Mouse (Mus musculus) brain, adult 2 months (tissue): ENCODE data around the gene Fgfr2.
"Not testable (repeated sequence)": the region's sequence is repeated elsewhere in the genome, so short reads cannot be mapped to it uniquely, and the experiment has no call there.

Source experiments
- DNase-seq: peaks from one replicate; pipeline ENCODE4 v3.0.0; 2011; ENCODE audit warnings: low read depth, low spot score

The Fgfr2 gene

GRCm38 (mm10) chr7:131257309-131257708 is 1865.8 kb downstream of the Fgfr2 start:
- no peak for DNase-seq

DNA sequence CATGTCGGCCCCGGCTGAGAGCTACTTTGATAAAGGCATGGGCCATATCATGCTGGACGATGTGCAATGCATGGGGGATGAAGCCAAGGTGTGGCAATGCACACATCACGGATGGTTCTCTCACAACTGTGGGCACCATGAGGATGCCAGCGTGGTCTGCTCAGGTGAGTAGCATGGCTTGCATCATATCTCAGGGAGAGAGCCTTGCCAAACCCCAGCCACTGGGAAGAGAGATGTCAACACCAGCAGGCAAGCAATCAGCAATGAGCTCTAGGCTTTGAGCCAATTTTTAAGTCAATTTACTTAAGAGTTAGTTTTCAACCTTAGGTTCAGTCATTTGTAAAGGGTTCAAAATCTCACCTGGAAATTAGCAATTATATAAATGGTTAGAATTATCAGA is 1866.3 kb downstream of the Fgfr2 start:
- no peak for DNase-seq

- no peak for DNase-seq
Observed at GRCm38 (mm10) chr7:131244993-131245392, 1878.2 kb downstream of the Fgfr2 start.

GRCm38 (mm10) chr7:131236091-131236490 is 1887.1 kb downstream of the Fgfr2 start:
- DNase-seq, result peak; percentile 19

DNA sequence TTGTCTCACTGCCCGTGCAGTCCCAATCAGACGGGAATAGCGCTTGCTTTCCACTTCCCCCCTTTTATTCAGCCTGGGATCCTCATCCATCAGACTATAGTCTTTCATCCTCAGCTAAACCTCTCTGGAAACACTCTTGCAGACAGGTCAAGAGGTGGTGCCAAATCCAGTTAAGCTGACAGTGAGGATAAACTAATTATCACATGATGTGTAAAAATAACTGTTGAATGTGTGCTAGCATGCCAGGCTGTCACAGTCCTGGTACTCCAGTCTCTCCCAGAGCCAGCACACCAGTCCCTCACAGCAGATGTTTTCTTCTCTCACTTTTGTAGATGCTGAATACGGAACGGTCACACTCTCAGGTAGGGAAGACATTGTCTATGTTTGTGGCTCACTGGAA is 1900.1 kb downstream of the Fgfr2 start:
- no peak for DNase-seq

DNA sequence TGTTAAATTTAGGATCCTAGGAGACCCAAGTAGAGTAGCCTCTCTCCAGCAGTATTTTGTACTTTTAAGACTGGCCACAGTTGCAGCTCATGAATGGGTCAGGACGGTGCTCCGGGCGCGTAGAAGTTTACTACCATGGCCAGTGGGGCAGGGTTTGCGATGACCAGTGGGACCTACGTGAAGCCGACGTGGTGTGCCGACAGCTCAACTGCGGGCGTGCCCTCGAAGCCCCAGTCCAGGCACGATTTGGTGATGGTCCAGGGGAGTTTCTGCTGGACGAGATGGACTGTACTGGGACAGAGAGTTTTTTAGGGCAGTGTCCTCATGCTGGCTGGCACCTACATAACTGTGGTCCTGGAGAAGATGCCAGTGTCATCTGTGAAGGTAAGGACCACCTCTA is 1935.2 kb downstream of the Fgfr2 start:
- no peak for DNase-seq

DNA sequence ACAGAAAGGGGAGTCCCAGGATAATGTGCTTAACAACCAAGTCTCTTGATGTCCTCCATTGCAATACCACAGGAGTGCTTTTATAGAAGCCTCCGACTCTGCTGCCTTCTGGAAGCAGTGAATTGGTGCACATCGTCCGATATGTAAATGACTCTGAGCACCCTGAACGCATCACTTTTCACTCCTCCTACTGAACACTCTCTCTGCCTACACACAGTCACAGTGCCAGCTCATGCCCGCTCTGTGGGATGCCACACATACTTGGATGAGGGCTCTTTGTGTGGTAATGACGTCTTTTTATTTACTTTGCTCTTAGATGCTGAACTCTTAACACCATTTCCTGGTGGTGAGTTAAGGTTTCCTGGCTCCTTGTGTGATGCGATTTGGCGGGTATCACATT is 1936.1 kb downstream of the Fgfr2 start:
- peak; percentile 83 for DNase-seq

- DNase-seq, result no peak
Observed at GRCm38 (mm10) chr7:131184339-131184738, 1938.8 kb downstream of the Fgfr2 start.

- DNase-seq, result peak; percentile 49
Observed at GRCm38 (mm10) chr7:131182685-131183084, 1940.5 kb downstream of the Fgfr2 start.

GRCm38 (mm10) chr7:131174121-131174520 is 1949.0 kb downstream of the Fgfr2 start, which contains the start of gene 5430419D17Rik:
TSS of gene 5430419D17Rik (plus strand) at chr7:131174402.
- no peak for DNase-seq

DNA sequence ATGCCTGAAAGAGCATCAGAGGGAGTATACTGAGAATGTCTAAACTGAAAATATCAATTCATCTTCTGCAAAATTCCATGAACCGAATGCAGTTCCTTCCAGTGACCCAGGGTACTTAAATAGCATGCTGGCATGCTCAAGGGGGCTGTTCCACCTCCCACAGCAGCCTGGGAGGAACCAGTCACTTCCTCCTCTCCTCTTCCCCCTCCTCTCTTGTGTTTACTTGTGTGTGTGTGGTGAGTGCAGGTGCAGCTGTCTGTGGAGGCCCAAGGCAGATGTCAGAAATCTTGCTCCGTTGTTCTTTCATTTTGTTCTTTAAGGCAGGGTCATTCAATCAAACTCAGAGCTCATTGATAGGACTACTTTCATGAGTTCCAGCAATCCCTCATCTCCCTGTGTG is 1954.1 kb downstream of the Fgfr2 start:
- no peak for DNase-seq

GRCm38 (mm10) chr7:131167771-131168170 is 1955.4 kb downstream of the Fgfr2 start:
- DNase-seq, result no peak

DNA sequence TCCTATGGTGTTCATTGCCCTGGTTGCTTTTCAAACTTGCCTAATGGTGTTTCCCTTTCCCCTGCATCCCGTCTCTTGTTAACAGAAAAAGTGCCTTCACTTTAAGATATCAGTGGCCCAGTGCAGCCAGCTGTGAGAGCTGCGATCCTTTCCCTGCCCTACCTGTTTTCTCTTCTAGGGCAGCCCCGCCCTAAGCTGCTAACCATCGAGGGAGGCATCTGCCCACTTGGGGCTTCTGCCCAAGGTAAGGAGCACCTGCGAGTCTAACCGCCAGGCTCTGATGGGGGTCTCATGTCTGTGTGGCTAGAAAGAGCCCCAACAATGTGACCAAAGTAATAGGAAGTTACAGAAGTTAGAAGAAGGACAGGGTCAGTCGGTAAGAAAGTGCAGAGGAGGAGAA is 1960.9 kb downstream of the Fgfr2 start:
- no peak for DNase-seq

DNA sequence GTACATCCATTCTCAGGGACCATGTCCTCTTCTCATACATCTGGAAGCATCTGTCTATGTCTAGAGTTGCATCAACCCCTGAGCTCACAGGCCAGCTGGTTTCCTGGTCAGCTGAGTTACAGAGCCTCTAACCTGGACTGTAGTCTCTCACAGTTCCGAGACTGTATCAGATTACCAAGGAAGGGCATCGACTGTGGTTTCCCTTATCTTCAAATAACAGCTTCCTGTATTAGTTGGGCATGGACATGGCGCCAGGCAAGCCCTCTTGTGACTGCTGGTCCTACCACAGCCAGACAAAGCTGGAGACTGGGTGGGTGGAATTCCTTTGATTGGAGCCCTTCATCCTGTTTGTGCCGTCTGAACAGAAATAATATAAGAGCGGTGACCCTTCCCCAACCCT is 1970.1 kb downstream of the Fgfr2 start:
- no peak for DNase-seq

GRCm38 (mm10) chr7:131150179-131150578 is 1973.0 kb downstream of the Fgfr2 start:
- DNase-seq, result no peak

DNA sequence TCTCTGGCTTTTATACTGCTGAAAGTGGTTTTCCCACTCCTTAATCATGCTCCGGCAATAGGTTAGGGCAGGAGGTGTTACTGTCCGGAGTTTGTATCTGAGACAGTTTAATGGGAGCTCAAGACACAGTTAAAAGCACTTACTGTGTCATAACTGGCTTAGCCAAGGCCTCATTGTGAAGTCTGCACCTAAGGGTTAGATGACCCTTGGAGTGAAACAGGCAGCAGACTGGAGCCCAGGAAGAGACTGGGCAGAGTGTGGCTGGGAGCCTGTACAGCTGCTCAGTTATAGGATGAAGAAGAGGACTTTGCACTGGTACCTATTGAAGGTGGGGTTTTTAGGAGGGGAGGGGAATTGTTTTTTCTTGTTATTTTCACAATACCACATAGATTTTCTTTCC is 1976.9 kb downstream of the Fgfr2 start, which contains the start of gene 4933402N03Rik:
Gene 4933402N03Rik, minus strand, starts transcription at position 101 of the 400 bp plus-strand sequence.
- DNase-seq, result no peak

GRCm38 (mm10) chr7:131133181-131133580 is 1990.0 kb downstream of the Fgfr2 start:
- DNase-seq, result no peak

GRCm38 (mm10) chr7:131130021-131130420 is 1993.1 kb downstream of the Fgfr2 start:
- DNase-seq, result no peak

- DNase-seq, result no peak
Observed at GRCm38 (mm10) chr7:131122210-131122807, 2000.8 kb downstream of the Fgfr2 start.

DNA sequence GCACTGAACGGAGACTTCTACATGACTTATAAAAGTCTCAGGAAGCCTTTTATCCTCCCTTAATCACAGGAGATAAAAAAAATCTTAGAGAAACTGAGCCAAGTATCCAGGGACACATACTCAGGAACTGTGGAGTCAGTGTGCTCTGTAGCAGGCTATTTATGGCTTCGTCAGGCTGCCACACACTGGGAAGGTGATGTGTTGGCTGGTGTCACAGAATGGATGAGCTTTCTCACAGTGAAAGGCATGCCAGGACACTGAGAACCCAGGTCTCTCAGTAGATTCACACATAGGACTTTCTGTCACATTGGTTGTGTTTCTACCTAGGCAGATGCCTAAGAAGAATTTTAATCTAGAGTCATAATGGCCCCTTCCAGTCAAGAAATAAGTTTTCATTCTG is 2008.7 kb downstream of the Fgfr2 start:
- peak; percentile 72 for DNase-seq

GRCm38 (mm10) chr7:131113676-131114075 is 2009.5 kb downstream of the Fgfr2 start:
- peak; percentile 24 for DNase-seq

GRCm38 (mm10) chr7:131112486-131112885 is 2010.7 kb downstream of the Fgfr2 start:
- peak; percentile 80 for DNase-seq

GRCm38 (mm10) chr7:131082403-131082802 is 2040.7 kb downstream of the Fgfr2 start:
- DNase-seq, result not testable (repeated sequence)

- DNase-seq, result peak; percentile 10
Observed at GRCm38 (mm10) chr7:131075956-131076355, 2047.2 kb downstream of the Fgfr2 start.
